Mouse (Mus musculus) neural tube, embryonic 12.5 days (tissue): ENCODE results near the gene Dtnb. TPM values are rescaled to one million over a fixed set of nuclear protein-coding genes. Genes with fewer than 3 reads are reported as not detected.

ENCODE experiments used
- ATAC-seq: fragments of 200-750 bp; cut with Nextera tagmentation; 2 replicates; pipeline ENCODE4 v1.8.0; 2017; ENCODE audit warnings: low read depth, mild to moderate bottlenecking, moderate TSS enrichment, moderate library complexity; ENCODE audit not compliant: low FRiP score
- H3K27ac ChIP-seq: fragments of 300-500 bp; sonication (generic); 2 replicates; pipeline ENCODE4 v1.5.1; 2016
- H3K27me3 ChIP-seq: fragments of 300-500 bp; sonication (generic); replicated peaks from 2 replicates; pipeline ENCODE4 v1.6.1; 2016; ENCODE audit warnings: mild to moderate bottlenecking
- H3K36me3 ChIP-seq: fragments of 300-500 bp; sonication (generic); 2 replicates; pipeline ENCODE4 v1.6.1; 2016; ENCODE audit warnings: mild to moderate bottlenecking
- H3K4me1 ChIP-seq: fragments of 300-500 bp; sonication (generic); 2 replicates; pipeline ENCODE4 v1.6.1; 2016
- H3K4me2 ChIP-seq: fragments of 300-500 bp; sonication (generic); replicated peaks from 2 replicates; pipeline ENCODE4 v1.6.1; 2016; ENCODE audit warnings: mild to moderate bottlenecking
- H3K4me3 ChIP-seq: fragments of 300-500 bp; sonication (generic); 2 replicates; pipeline ENCODE4 v1.5.1; 2016
- H3K9ac ChIP-seq: fragments of 300-500 bp; sonication (generic); 2 replicates; pipeline ENCODE4 v1.6.1; 2016; ENCODE audit warnings: mild to moderate bottlenecking
- H3K9me3 ChIP-seq: fragments of 300-500 bp; sonication (generic); 2 replicates; pipeline ENCODE4 v1.6.1; 2016; ENCODE audit warnings: mild to moderate bottlenecking
- WGBS: fragments of 180-500 bp; shearing (Covaris S2); methylation state at CpG from one replicate; pipeline ENCODE4 v1.1.7; 2016; 5-methylcytosine and 5-hydroxymethylcytosine counted together
- polyA plus RNA-seq: library from polyadenylated mRNA; unstranded; fragments of >200 nt; fragmentation: Nextera tagmentation; extraction: Ambion mirVana; gene quantifications from 2 replicates; pipeline ENCODE4 v1.2.1, GENCODE M21; 2016

Gene Dtnb
- polyA plus RNA-seq, 1 experiment from 2014 or later = 45.0 TPM

GRCm38 (mm10) chr12:3770546-3770945 is 198.4 kb downstream of the Dtnb start:
- H3K9ac ChIP-seq = no peak overlapping the region

GRCm38 (mm10) chr12:3771080-3771479 is 198.9 kb downstream of the Dtnb start:
- Histone ChIP-seq H3K27ac (no peak overlapping the region), H3K9ac (no peak overlapping the region), H3K4me1 (no peaks in the 10 kb centered on the region), H3K4me3 (no peak overlapping the region), H3K27me3 (no peaks in the 10 kb centered on the region), H3K9me3 (no peaks in the 10 kb centered on the region), H3K4me2 (no peak overlapping the region), H3K36me3 (peaks cover 15% of the 10 kb centered on the region; the same call in 1 of the 2 replicates)
- ATAC-seq = no peak
- 97% methylated on average over 2 of the region's 2 CpGs for WGBS

More at GRCm38 (mm10) chr12:3770546-3770945, 198.4 kb downstream of the Dtnb start:
- no peak overlapping the region for H3K4me3 ChIP-seq
- ATAC-seq = no peak
- no peaks in the 10 kb centered on the region for H3K27me3 ChIP-seq
- no peak overlapping the region for H3K27ac ChIP-seq
- WGBS = 66% methylated on average over 2 of the region's 2 CpGs
- no peaks in the 10 kb centered on the region for H3K9me3 ChIP-seq
- H3K36me3 ChIP-seq = peaks cover 15% of the 10 kb centered on the region; the same call in 1 of the 2 replicates
- H3K4me2 ChIP-seq = no peak overlapping the region
- H3K4me1 ChIP-seq = no peaks in the 10 kb centered on the region

- Histone ChIP-seq H3K4me2 (no peak overlapping the region), H3K36me3 (peaks cover 15% of the 10 kb centered on the region; the same call in 1 of the 2 replicates), H3K9ac (no peak overlapping the region), H3K27me3 (no peaks in the 10 kb centered on the region), H3K9me3 (no peaks in the 10 kb centered on the region), H3K27ac (no peak overlapping the region), H3K4me1 (no peaks in the 10 kb centered on the region), H3K4me3 (no peak overlapping the region)
- no peak for ATAC-seq
- 91% methylated on average over 3 of the region's 3 CpGs for WGBS
Observed at GRCm38 (mm10) chr12:3773643-3774042, 201.5 kb downstream of the Dtnb start.

- 93% methylated on average over 2 of the region's 2 CpGs for WGBS
- peaks cover 10% of the 10 kb centered on the region for H3K4me1 ChIP-seq
- no peak overlapping the region for H3K4me3 ChIP-seq
- H3K4me2 ChIP-seq = no peak overlapping the region
- no peak for ATAC-seq
- H3K9ac ChIP-seq = no peak overlapping the region
- H3K27ac ChIP-seq = no peak overlapping the region
- H3K27me3 ChIP-seq = no peaks in the 10 kb centered on the region
- H3K36me3 ChIP-seq = peaks cover 15% of the 10 kb centered on the region; the same call in 1 of the 2 replicates
- H3K9me3 ChIP-seq = no peaks in the 10 kb centered on the region
Observed at GRCm38 (mm10) chr12:3776015-3776414, 203.8 kb downstream of the Dtnb start.

GRCm38 (mm10) chr12:3777682-3778081 is 205.5 kb downstream of the Dtnb start:
- Histone ChIP-seq H3K4me3 (no peak overlapping the region), H3K27me3 (no peaks in the 10 kb centered on the region), H3K4me1 (peaks cover 16% of the 10 kb centered on the region), H3K27ac (no peak overlapping the region), H3K36me3 (peaks cover 12% of the 10 kb centered on the region; the same call in 1 of the 2 replicates), H3K4me2 (no peak overlapping the region), H3K9me3 (no peaks in the 10 kb centered on the region), H3K9ac (no peak overlapping the region)
- WGBS = 93% methylated on average over 5 of the region's 5 CpGs
- no peak for ATAC-seq

GRCm38 (mm10) chr12:3778286-3778685 is 206.1 kb downstream of the Dtnb start:
- Histone ChIP-seq H3K36me3 (peaks cover 6% of the 10 kb centered on the region; the same call in 1 of the 2 replicates), H3K27me3 (no peaks in the 10 kb centered on the region), H3K4me2 (no peak overlapping the region), H3K4me1 (peaks cover 22% of the 10 kb centered on the region), H3K9me3 (no peaks in the 10 kb centered on the region), H3K4me3 (no peak overlapping the region), H3K9ac (no peak overlapping the region), H3K27ac (no peak overlapping the region)
- 84% methylated on average over 6 of the region's 6 CpGs for WGBS
- no peak for ATAC-seq

- no peaks in the 10 kb centered on the region for H3K27me3 ChIP-seq
- peaks cover 32% of the 10 kb centered on the region for H3K4me1 ChIP-seq
- H3K27ac ChIP-seq = no peak overlapping the region
- H3K4me2 ChIP-seq = no peak overlapping the region
- 85% methylated on average over 2 of the region's 2 CpGs for WGBS
- H3K9me3 ChIP-seq = no peaks in the 10 kb centered on the region
- H3K9ac ChIP-seq = no peak overlapping the region
- no peak for ATAC-seq
- H3K4me3 ChIP-seq = no peak overlapping the region
- no peaks in the 10 kb centered on the region for H3K36me3 ChIP-seq
Observed at GRCm38 (mm10) chr12:3779639-3780038, 207.5 kb downstream of the Dtnb start.

GRCm38 (mm10) chr12:3780405-3780891 is 208.3 kb downstream of the Dtnb start:
- 0 out of 2 replicates have a peak overlapping the region, but pooled peaks have one; percentile 20 for H3K27ac ChIP-seq
- 16% methylated on average over 8 of the region's 8 CpGs for WGBS
- H3K36me3 ChIP-seq = no peaks in the 10 kb centered on the region
- 0 out of 2 replicates have a peak overlapping the region, but pooled peaks have one; percentile 16 for H3K4me2 ChIP-seq
- no peak overlapping the region for H3K4me3 ChIP-seq
- H3K9me3 ChIP-seq = no peaks in the 10 kb centered on the region
- peak; percentile 44 for ATAC-seq
- H3K9ac ChIP-seq = no peak overlapping the region
- H3K4me1 ChIP-seq = peaks cover 34% of the 10 kb centered on the region
- no peaks in the 10 kb centered on the region for H3K27me3 ChIP-seq

- Histone ChIP-seq H3K4me2 (peak overlapping the region; percentile 13; the same call in 1 of the 2 replicates), H3K36me3 (no peaks in the 10 kb centered on the region), H3K27me3 (no peaks in the 10 kb centered on the region), H3K4me1 (peaks cover 34% of the 10 kb centered on the region), H3K9ac (no peak overlapping the region), H3K9me3 (no peaks in the 10 kb centered on the region), H3K4me3 (no peak overlapping the region), H3K27ac (peak overlapping the region; percentile 15; the same call in 1 of the 2 replicates)
- peak; percentile 42; the same call in 1 of the 2 replicates for ATAC-seq
- 37% methylated on average over 7 of the region's 7 CpGs for WGBS
Observed at GRCm38 (mm10) chr12:3780931-3781471, 208.8 kb downstream of the Dtnb start.

- H3K27me3 ChIP-seq = no peaks in the 10 kb centered on the region
- H3K4me2 ChIP-seq = peak overlapping the region; percentile 13; the same call in 1 of the 2 replicates
Observed at GRCm38 (mm10) chr12:3781482-3781881, 209.3 kb downstream of the Dtnb start.

GRCm38 (mm10) chr12:3783196-3783825 is 211.1 kb downstream of the Dtnb start:
- Histone ChIP-seq H3K9ac (no peak overlapping the region), H3K4me2 (no peak overlapping the region), H3K4me3 (no peak overlapping the region), H3K36me3 (no peaks in the 10 kb centered on the region), H3K27ac (no peak overlapping the region), H3K4me1 (peaks cover 34% of the 10 kb centered on the region), H3K27me3 (no peaks in the 10 kb centered on the region), H3K9me3 (no peaks in the 10 kb centered on the region)
- 54% methylated on average over 3 of the region's 3 CpGs for WGBS
- 0 out of 2 replicates have a peak, but pooled peaks have one; percentile 23 for ATAC-seq

More at GRCm38 (mm10) chr12:3781482-3781881, 209.3 kb downstream of the Dtnb start:
- Histone ChIP-seq H3K4me3 (no peak overlapping the region), H3K27ac (0 out of 2 replicates have a peak overlapping the region, but pooled peaks have one; percentile 15), H3K9me3 (no peaks in the 10 kb centered on the region), H3K4me1 (peaks cover 34% of the 10 kb centered on the region), H3K9ac (no peak overlapping the region), H3K36me3 (no peaks in the 10 kb centered on the region)
- WGBS = 15% methylated on average over 8 of the region's 8 CpGs
- ATAC-seq = peak; percentile 75

GRCm38 (mm10) chr12:3784258-3784657 is 212.1 kb downstream of the Dtnb start:
- H3K4me1 ChIP-seq = peaks cover 34% of the 10 kb centered on the region

More at GRCm38 (mm10) chr12:3784258-3784657, 212.1 kb downstream of the Dtnb start:
- Histone ChIP-seq H3K36me3 (no peaks in the 10 kb centered on the region), H3K9ac (no peak overlapping the region), H3K27me3 (no peaks in the 10 kb centered on the region), H3K9me3 (no peaks in the 10 kb centered on the region), H3K27ac (no peak overlapping the region), H3K4me2 (no peak overlapping the region), H3K4me3 (no peak overlapping the region)
- ATAC-seq = no peak
- 73% methylated on average over 2 of the region's 2 CpGs for WGBS
